Mouse (Mus musculus) retina, postnatal 7 days (tissue): ENCODE results near the gene Snx9.

Experiments
- DNase-seq: peaks from one replicate; pipeline ENCODE4 v3.0.0-alpha.2; 2012; ENCODE audit warnings: low read depth, low spot score

Gene Snx9

GRCm38 (mm10) chr17:5841128-5841942, at the start of gene Snx9:
TSS of gene Snx9 (plus strand) at chr17:5841329.
- peak; percentile 46 for DNase-seq

- no peak for DNase-seq
Measured at GRCm38 (mm10) chr17:5792164-5792791, 48.9 kb upstream of the Snx9 start.

GRCm38 (mm10) chr17:5793593-5793992, 47.5 kb upstream of the Snx9 start:
- DNase-seq = no peak

GRCm38 (mm10) chr17:5794276-5794675, 46.9 kb upstream of the Snx9 start:
- DNase-seq = no peak

- no peak for DNase-seq
Measured at GRCm38 (mm10) chr17:5795369-5795768, 45.8 kb upstream of the Snx9 start.

GRCm38 (mm10) chr17:5795878-5796277, 45.3 kb upstream of the Snx9 start:
- DNase-seq = peak; percentile 70

- DNase-seq = no peak
Measured at GRCm38 (mm10) chr17:5797124-5797760, 43.9 kb upstream of the Snx9 start.

GRCm38 (mm10) chr17:5798221-5798801, 42.8 kb upstream of the Snx9 start:
- DNase-seq = no peak

- no peak for DNase-seq
Measured at GRCm38 (mm10) chr17:5798900-5799299, 42.2 kb upstream of the Snx9 start.

- no peak for DNase-seq
Measured at GRCm38 (mm10) chr17:5799396-5800021, 41.6 kb upstream of the Snx9 start.

GRCm38 (mm10) chr17:5800254-5800653, 40.9 kb upstream of the Snx9 start:
- no peak for DNase-seq

- no peak for DNase-seq
Measured at GRCm38 (mm10) chr17:5800824-5801560, 40.1 kb upstream of the Snx9 start.

GRCm38 (mm10) chr17:5801761-5802655, 39.1 kb upstream of the Snx9 start:
- DNase-seq = no peak

GRCm38 (mm10) chr17:5802656-5802955, 38.5 kb upstream of the Snx9 start:
- DNase-seq = no peak

GRCm38 (mm10) chr17:5803229-5804012, 37.7 kb upstream of the Snx9 start:
- DNase-seq = no peak

- DNase-seq = no peak
Measured at GRCm38 (mm10) chr17:5804370-5805150, 36.6 kb upstream of the Snx9 start.

GRCm38 (mm10) chr17:5805151-5805834, 35.8 kb upstream of the Snx9 start:
- DNase-seq = no peak

GRCm38 (mm10) chr17:5805935-5806334, 35.2 kb upstream of the Snx9 start:
- DNase-seq = no peak
